Comparison of ENCODE assay signal across 11 mouse cellular contexts in the genomic region with DNA sequence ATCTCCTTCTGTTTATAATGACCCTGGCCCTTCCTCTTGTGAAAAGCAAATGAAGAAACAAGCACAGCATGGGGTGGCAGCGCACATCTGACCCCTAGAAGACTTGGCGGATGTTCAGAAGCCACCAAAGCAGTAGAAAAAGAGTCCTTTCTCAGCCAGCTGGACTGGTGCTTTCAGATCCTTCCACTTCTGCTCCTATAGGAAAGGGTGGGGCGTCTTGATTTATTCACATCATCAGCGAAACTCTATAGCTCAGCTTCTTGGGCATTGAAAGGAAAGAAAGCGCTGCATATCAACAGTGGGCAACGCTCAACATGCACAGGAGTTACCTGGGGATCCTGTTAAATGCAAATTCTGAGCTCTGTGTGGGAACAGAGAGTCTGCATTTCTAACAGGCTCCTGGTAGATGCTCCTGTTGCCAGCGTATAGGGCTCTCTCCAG.
DNase-seq lines count a peak whose midpoint lies in the region; ATAC-seq lines count a peak whose summit lies in the region.
"Had no signal": no experiment of that assay in that cellular context is flagged by ENCODE, and none has a peak within 500 bp of the region (broad histone marks: within the 10 kb centered on the region; RNA-seq: fewer than 3 reads in every experiment).

No protein-coding gene starts in this region.

- no peak for ATAC-seq in kidney, embryonic 16.5 days (ENCODE audit: low FRiP score, low TSS enrichment)
- ATAC-seq in hindbrain, embryonic 16.5 days, result peak; percentile 54; the same call in 1 of the 2 replicates
- ATAC-seq in neural tube, embryonic 12.5 days (ENCODE audit: low FRiP score, low read depth), result no peak
- ATAC-seq: CD4-positive, CD25-positive, alpha-beta regulatory T cell, adult 4 months had no signal

- H3K9ac ChIP-seq in kidney, embryonic 16.5 days (replicated peaks; ENCODE audit: low read length), result no peak overlapping the region
- H3K9ac ChIP-seq in hindbrain, embryonic 16.5 days (ENCODE audit: low read depth, low read length), result no peak overlapping the region
- no peak overlapping the region for H3K9ac ChIP-seq in neural tube, embryonic 12.5 days
- H3K9ac ChIP-seq: heart, embryonic 12.5 days had no signal

- no peak overlapping the region for H3K4me2 ChIP-seq in kidney, embryonic 16.5 days (replicated peaks; ENCODE audit: low read depth, low read length)
- peak overlapping the region; percentile 50 for H3K4me2 ChIP-seq in hindbrain, embryonic 16.5 days (ENCODE audit: low read length)
- H3K4me2 ChIP-seq in neural tube, embryonic 12.5 days (replicated peaks), result peak overlapping the region; percentile 25
- H3K4me2 ChIP-seq: heart, embryonic 12.5 days had no signal

- 0 out of 2 replicates have a peak, but pooled peaks cover 8% of the 10 kb centered on the region for H3K4me1 ChIP-seq in kidney, embryonic 16.5 days (ENCODE audit: insufficient read depth, low read length)
- H3K4me1 ChIP-seq in hindbrain, embryonic 16.5 days (ENCODE audit: control insufficient read depth, insufficient read depth, low read depth, low read length), result peaks cover 5% of the 10 kb centered on the region
- 0 out of 2 replicates have a peak, but pooled peaks cover 4% of the 10 kb centered on the region for H3K4me1 ChIP-seq in neural tube, embryonic 12.5 days

- DNase-seq in kidney, adult 11 months, result peak; percentile 5
- peak; percentile 19 for DNase-seq in embryo, embryonic 10 days (ENCODE audit: low spot score)
- DNase-seq in urinary bladder, postnatal 36 days (ENCODE audit: low spot score in 2 of 2), result no peak
- no peak for DNase-seq in ovary, adult 18-20 months (ENCODE audit: low spot score)
- DNase-seq in right cerebral cortex, postnatal 14 days, result no peak
- DNase-seq: layer of hippocampus, adult 9-11 months had no signal

- no peak overlapping the region for H3K27ac ChIP-seq in kidney, embryonic 16.5 days (ENCODE audit: low read length)
- peak overlapping the region; percentile 39; the same call in 1 of the 2 replicates for H3K27ac ChIP-seq in hindbrain, embryonic 16.5 days (ENCODE audit: low read depth, low read length)
- no peak overlapping the region for H3K27ac ChIP-seq in neural tube, embryonic 12.5 days

- WGBS in kidney, embryonic 16.5 days, result 27% methylated on average over 7 of the region's 7 CpGs
- WGBS in hindbrain, embryonic 16.5 days, result 6% methylated on average over 7 of the region's 7 CpGs
- WGBS in neural tube, embryonic 12.5 days, result 17% methylated on average over 7 of the region's 7 CpGs

- no peak overlapping the region for H3K4me3 ChIP-seq in kidney, embryonic 16.5 days (ENCODE audit: low read length)
- H3K4me3 ChIP-seq in hindbrain, embryonic 16.5 days (ENCODE audit: low read length), result no peak overlapping the region
- H3K4me3 ChIP-seq in neural tube, embryonic 12.5 days, result no peak overlapping the region
- H3K4me3 ChIP-seq: heart, embryonic 12.5 days had no signal

- H3K27me3 ChIP-seq in kidney, embryonic 16.5 days (ENCODE audit: insufficient read depth, low read length), result no peaks in the 10 kb centered on the region
- no peaks in the 10 kb centered on the region for H3K27me3 ChIP-seq in hindbrain, embryonic 16.5 days (replicated peaks; ENCODE audit: control insufficient read depth, insufficient read depth, low read length)
- H3K27me3 ChIP-seq in neural tube, embryonic 12.5 days (replicated peaks), result no peaks in the 10 kb centered on the region
- H3K27me3 ChIP-seq: heart, embryonic 12.5 days had no signal

- H3K36me3 ChIP-seq in kidney, embryonic 16.5 days (ENCODE audit: insufficient read depth, low read length), result no peaks in the 10 kb centered on the region
- no peaks in the 10 kb centered on the region for H3K36me3 ChIP-seq in hindbrain, embryonic 16.5 days (ENCODE audit: control insufficient read depth, insufficient read depth, low read length)
- no peaks in the 10 kb centered on the region for H3K36me3 ChIP-seq in neural tube, embryonic 12.5 days
- H3K36me3 ChIP-seq: heart, embryonic 12.5 days had no signal

- no peaks in the 10 kb centered on the region for H3K9me3 ChIP-seq in kidney, embryonic 16.5 days (ENCODE audit: low read length)
- H3K9me3 ChIP-seq in hindbrain, embryonic 16.5 days (ENCODE audit: control insufficient read depth, low read length), result no peaks in the 10 kb centered on the region
- no peaks in the 10 kb centered on the region for H3K9me3 ChIP-seq in neural tube, embryonic 12.5 days
- H3K9me3 ChIP-seq: heart, embryonic 12.5 days had no signal

Comparison
In these comparisons a context has a peak if more than half of its experiments do, and no peak if none do; other contexts are left out.
1. DNase-seq: peak in kidney, adult 11 months (single experiment) and embryo, embryonic 10 days (single experiment); none in urinary bladder, postnatal 36 days (0 of 2), ovary, adult 18-20 months (single experiment) and right cerebral cortex, postnatal 14 days (single experiment).